Mouse (Mus musculus): ENCODE measurements around the gene Mpp2. TPM values are rescaled to one million over a fixed set of nuclear protein-coding genes. Genes with fewer than 3 reads are reported as not detected.

Mpp2 gene
- total RNA-seq, 4 experiments from 2014 or later, result 12.6 to 29.0 (median 15.2) TPM

GRCm38 (mm10) chr11:102035456-102035960 lies 52.8 kb downstream of the Mpp2 start:
- DNase-seq, result no peak

GRCm38 (mm10) chr11:102034887-102035286 lies 53.4 kb downstream of the Mpp2 start:
- DNase-seq, result no peak

DNA sequence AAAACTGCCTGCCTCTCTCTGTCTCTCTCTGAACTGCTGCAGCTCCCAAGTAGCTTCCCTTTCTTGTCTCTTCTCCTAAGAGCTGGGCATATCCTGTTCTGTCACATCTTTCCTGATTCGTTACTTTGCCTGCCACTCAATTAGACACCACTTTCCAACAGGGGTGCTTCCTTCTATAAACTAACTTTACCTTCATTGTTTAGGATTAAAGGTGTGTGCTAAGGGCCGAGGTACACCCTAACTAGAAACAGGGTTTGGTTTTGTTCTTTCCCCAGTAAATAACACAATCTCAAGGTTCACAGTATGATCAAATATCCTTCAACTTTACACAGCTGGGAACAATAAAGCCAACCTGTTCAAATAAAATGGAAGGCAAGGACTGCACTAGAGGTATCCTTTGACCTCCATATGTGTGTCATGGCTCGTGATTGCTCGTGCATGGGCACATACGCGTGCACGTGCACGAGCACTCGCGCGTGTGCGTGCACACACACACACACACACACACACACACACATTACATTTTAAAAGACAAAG lies 55.2 kb downstream of the Mpp2 start:
- no peak for DNase-seq

- no peak for DNase-seq
Measured at GRCm38 (mm10) chr11:102031149-102031548, 57.2 kb downstream of the Mpp2 start.

DNA sequence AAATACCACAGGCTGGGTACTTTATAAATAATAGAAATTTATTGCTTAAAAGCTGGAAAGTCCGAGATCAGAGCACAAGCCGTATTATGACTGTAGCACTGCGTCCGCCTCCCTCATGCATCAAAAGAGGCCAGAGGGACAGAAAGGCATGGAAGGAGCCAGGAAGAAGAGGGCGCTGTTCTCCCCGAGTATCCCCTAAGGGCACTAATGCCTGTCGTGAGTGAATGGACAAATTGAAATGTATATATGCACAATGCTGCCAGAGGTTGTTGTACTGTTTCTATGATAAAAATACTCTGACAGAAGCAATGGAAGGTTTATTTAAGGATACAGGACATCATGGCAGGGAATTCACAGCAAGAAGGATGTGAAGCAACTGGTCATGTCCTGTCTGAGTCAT lies 58.3 kb downstream of the Mpp2 start:
- DNase-seq, result no peak

- DNase-seq, result no peak
Measured at GRCm38 (mm10) chr11:102029304-102029703, 59.0 kb downstream of the Mpp2 start.

DNA sequence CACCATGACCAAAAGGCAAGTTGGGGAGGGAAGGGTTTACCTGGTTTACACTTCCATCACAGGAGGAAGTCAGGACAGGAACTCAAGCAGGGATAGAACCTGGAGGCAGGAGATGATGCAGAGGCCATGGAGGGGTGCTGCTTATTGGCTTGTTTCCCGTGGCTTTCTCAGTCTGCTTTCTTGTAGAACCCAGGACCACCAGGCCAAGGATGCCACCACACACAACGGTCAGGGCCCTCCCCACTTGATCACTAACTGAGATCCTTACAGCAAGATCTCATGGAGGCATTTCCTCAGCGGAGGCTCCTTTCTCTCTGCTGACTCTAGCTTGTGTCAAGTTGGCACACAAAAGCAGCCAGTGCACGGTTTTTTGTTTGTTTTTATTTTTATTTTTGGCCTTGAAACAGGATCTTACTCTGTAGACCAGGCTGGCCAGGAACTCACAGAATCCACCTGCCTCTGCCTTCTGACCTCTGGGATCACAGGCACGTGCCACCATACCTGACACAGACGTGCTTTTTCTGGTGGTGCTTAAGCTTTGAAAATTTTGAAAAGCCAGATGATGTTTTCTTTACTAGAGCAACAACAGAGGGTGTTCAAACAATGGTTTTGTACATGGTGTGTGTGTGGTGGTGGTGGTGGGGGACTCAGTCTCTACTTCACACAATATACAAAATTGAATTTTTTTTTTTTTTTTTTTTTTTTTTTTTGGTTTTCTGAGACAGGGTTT lies 60.1 kb downstream of the Mpp2 start, which contains the start of gene Mpp3:
TSS of gene Mpp3 (minus strand) at position 375 of the 730 bp plus-strand sequence.
- DNase-seq, result no peak

DNA sequence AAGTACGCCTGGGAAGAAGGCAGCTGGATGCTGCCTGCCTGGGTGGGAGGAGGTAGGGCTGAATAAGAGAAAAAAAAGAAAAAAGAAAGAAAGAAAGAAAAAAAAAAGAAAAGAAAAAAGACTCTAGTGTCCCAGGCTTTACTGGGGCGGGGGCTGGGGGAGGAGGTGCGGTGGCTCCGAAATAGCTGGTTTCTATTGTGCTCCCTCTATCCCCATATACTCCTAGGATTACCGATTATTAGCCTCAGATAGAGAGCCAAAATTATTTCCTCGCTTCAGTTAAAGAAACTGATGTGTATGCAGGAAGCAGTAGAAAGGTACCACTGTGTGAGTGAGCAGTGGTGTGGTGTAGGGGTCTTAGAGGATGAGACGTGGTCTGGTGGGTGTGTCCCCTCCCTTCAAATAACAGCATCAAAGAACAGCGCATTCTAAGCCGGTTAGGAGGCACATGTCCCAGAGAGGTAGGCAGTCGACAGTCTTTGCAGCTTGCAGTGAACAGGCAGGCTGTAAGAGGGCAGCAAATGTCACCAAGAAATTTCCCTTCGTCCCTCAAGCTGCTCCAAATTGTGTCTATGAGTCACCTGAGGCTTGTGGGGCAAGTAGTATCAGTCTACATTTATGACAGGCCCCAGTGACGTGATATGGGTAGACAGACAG lies 60.8 kb downstream of the Mpp2 start:
- DNase-seq, result no peak

DNA sequence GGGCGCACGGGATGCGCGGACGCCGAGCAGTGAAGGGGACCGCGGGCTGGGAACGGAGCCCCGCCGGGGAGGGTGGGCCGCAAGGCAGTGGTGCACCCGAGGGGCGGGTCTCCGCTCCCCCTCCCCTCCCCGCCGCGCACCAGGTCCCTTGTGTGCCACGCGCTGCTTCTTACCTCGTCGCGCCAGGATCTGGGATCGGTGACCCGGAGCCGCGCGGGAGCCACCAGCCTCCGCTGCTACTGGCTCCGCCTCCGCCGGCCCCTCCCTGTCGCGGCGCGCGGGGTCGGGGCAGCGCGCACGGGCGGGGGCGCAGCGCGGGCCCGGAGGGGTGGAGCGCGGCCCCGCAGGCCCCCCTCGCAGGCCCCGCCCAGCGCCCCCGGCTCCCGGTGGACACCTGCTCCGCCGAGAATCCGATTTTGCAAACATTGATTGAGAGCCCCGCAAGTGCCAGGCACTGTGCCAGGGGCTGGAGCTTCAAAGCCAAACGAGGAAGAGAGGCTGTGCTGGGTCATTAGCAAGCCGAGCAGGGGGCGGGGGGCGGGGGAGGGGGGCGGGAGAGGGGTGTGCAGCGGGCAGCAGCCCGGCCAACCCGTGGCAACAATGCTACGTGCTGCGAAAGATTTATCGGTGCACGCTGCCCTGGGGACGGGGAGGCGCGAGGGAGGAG lies 61.5 kb downstream of the Mpp2 start:
- peak; percentile 77 for DNase-seq

DNA sequence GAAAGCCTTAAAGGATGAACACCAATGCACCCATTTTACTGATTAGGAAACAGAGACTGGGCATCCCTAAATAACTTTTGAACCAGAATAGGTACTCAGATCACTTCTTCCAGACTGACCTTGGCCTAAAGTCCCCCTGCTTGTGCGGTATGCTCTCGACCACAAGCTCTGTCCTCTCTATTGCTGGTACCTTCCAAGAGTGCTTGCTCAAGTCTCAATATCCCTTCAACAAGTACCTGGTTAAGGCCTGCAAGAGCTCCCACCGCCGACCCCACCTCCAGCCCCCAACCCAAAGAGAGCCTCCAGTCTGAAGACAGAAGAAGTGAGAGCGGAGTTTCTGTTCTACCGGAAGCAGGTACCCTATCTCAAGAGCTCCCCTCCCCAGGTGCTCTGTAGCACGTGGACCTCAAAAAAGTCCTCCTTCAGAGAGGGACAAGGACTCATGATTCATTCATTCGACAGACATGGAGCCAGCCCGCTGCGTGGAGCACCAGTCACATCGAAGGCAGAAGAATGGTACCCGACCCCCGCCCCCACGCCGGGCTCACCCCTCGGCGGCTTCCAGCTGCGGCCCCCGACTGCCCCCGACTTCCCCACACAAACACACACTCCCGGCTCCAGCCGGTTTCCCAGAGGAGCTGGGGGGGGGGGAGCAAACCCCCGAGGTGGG lies 62.2 kb downstream of the Mpp2 start:
- no peak for DNase-seq

DNA sequence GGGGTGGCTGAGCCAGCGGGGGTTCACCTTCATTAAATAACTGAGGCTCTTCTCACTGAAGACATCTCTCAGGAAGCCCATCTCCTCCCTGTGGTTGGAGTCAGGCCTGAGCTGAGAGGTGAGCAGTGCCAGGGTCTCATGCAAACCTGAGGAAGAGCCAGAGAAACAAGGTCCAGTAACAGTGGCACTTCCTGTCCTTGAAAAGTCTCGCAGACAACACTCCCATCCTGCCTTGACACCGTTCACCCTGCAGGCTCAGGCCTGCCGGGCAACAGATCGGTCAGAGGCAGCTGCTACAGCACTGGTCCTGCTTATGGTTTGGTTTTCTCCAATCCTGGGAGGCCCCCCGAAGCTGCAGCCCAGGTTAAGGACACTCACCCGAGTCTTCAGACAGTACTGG lies 63.0 kb downstream of the Mpp2 start:
- DNase-seq, result no peak

GRCm38 (mm10) chr11:102024875-102025274 lies 63.4 kb downstream of the Mpp2 start:
- no peak for DNase-seq

DNA sequence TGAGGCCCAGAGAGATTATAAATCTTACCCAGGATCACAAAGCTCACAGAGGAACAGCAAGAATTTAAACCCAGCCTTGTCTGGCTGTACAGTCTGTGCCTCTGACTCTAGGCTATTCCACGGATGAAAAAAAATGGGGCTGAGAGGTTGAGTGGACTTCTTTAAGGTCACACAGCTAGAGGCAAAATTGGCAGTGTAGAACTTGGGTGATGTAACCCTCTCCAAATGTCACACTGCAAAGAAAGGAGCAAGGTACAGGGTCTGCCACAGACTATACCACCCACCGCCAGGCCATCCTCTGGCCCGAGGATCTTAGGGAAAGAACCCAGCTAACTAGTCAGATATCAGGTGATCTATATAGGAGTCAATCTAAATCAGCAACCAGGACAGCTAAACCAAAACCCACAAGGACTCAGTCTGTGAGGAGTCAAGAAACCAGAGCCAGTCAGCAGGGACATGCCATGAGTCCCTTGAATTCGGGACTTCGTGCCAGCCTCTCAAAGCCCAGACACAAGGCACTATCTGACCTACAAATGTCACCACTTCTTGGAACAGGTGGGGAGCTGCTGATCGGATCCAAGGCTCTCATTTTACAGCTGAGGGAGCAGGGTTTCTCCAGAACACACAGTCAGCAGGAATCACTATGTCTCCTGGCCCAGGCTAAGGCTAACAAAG lies 64.1 kb downstream of the Mpp2 start:
- DNase-seq, result no peak

DNA sequence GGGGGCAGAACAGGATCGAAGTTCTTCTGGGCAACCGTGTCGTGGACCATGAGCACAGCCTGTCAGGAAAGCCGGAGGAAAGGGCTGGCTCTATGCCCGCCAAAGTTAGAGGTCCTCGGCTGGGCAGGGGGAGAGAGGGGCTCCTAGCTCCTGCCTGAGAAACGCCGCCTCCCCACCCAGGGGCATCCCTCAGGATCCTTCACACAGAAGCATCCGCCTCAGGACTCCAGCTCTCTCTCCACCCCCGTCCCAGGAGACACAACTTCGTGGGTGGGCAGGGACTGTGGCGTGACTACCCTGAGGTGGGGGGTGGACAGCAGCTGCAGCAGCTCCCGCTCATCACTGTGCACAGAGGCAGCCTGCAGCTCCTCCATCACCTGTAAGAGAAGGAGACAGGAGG lies 64.9 kb downstream of the Mpp2 start:
- no peak for DNase-seq

DNA sequence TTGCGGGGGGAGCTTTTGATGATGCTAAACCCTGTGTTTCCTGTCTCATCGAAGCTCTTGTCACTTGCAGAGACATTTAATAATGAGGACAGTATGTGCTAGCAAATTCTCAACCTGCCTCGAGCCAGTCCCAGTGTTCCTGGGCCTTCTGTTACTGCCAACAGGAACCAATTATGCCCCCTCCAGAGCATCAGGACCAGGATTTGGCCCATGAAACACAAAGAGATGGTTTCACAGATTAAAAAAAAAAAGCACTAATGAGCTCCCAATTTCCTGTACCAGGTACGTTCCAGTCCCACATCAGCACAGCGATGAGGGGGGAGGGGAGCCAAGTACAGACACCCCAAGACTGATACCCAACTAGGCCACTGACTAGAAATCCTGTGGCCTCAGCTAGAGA lies 67.1 kb downstream of the Mpp2 start:
- DNase-seq, result no peak

DNA sequence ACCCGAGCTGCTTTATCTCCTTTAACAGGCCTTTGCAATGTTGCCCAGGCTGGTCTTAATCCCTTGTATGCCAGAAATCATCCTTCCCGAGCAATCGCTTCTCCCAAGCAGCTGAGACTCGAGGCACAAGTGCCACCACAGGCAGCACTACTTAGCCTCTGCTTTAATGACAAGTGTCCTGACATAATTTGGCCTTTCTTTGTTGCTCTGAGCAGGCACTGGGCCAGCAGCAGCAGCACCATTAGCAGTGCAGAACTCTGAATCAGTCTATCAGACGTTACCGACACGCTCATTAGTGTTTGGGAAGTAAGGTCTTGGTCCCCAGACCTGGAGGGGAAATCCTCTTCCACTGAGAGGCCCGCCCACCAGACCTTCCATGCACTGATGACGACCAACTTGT lies 68.6 kb downstream of the Mpp2 start:
- no peak for DNase-seq

DNA sequence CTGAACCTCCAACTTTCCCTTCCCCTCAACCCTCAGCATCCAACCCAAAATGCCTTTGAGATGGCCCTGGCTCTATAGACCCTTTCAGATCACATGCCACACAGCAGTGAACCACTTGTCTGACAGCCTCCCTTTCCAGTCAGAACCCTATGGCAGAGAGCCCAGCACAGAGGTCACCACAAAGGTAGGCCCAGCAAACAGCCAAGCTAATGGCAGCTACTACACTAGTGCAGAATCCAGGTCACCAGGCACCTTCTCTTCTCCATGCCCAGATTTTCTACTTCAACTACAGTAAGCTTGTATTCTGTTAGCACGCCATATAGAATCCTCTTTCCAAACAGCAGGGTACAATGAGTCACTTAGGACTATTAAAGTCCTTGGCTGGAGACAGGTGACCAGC lies 72.2 kb downstream of the Mpp2 start:
- DNase-seq, result no peak

GRCm38 (mm10) chr11:102015472-102015871 lies 72.8 kb downstream of the Mpp2 start:
- DNase-seq, result no peak

DNA sequence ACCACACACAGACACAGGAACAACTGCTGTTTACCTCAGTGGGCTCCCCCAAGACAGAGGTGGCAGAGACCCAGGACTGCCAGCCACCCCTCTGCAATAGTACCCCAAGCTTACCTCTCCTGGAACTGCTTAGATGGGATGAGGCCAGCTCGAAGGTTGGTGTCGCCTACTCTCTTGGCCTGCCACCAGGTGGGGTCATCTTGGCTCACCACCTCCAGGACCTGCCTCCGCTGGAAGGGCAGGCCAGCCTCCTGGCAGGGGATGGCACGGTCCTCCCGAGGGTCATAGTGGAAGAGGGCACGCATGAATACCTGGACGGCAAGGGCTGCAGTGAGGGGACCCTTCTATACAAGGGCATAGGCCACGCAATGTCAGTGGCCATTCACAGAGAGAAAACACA lies 75.1 kb downstream of the Mpp2 start:
- DNase-seq, result no peak

- DNase-seq, result no peak
Measured at GRCm38 (mm10) chr11:102011510-102011909, 76.8 kb downstream of the Mpp2 start.

DNA sequence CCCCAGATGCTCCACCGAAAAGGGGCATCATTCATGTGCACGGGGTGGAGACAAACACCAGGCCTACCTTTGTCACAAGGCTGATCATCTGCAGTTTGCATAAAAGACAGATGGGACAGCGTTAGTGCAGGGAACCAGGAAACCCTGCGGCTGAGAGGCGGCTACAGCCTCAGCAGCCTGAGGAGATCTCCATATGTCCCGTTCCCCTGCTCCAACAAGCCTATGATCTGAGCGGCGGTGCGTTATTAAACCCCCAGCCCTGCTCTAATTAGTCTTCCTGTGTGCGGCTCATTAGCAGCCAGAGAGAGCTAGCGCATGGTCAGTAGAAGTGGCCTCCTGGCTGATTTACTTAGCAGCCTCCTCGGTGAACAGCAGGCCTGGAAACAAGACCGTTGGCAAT lies 78.2 kb downstream of the Mpp2 start:
- DNase-seq, result no peak
